Mouse (Mus musculus) olfactory bulb, adult 2 months (tissue): ENCODE measurements around the gene Tars2. TPM values are rescaled to one million over a fixed set of nuclear protein-coding genes. Genes with fewer than 3 reads are reported as not detected.

Experiments used
- H3K27ac ChIP-seq: fragments of 200-500 bp; 2 replicates; pipeline ENCODE4 v1.5.1; 2012; ENCODE audit warnings: low read depth, low read length; ENCODE audit not compliant: insufficient read depth
- H3K4me1 ChIP-seq: fragments of 200-500 bp; 2 replicates; pipeline ENCODE4 v1.6.1; 2012; ENCODE audit warnings: low read length; ENCODE audit not compliant: control insufficient read depth, insufficient read depth
- H3K4me3 ChIP-seq: fragments of 200-500 bp; 2 replicates; pipeline ENCODE4 v1.5.1; 2012; ENCODE audit warnings: mild to moderate bottlenecking, low read depth, low read length, moderate library complexity; ENCODE audit not compliant: insufficient read depth
- CTCF ChIP-seq: fragments of 200-500 bp; IDR thresholded peaks from 2 replicates; pipeline ENCODE4 v1.5.1; 2012; ENCODE audit warnings: low read depth, mild to moderate bottlenecking, low read length, moderate library complexity; ENCODE audit not compliant: insufficient read depth
- POLR2A ChIP-seq: fragments of 200-500 bp; IDR thresholded peaks from 2 replicates; pipeline ENCODE4 v1.6.1; 2012; ENCODE audit warnings: mild to moderate bottlenecking, low read depth, low read length, moderate library complexity; ENCODE audit not compliant: insufficient read depth
- WGBS: fragments of 180-500 bp; shearing (Covaris S2); methylation state at CpG from one replicate; pipeline ENCODE4 v1.1.7; 2018; 5-methylcytosine and 5-hydroxymethylcytosine counted together
- polyA plus RNA-seq: library from polyadenylated mRNA; stranded (reverse); fragments of >200 nt; gene quantifications from 2 replicates; pipeline ENCODE4 v1.2.4, GENCODE M21; 2012; ENCODE audit warnings: low replicate concordance; ENCODE audit not compliant: missing spikeins, insufficient read depth, insufficient read length

The Tars2 gene
- polyA plus RNA-seq, 1 experiment = not detected

DNA sequence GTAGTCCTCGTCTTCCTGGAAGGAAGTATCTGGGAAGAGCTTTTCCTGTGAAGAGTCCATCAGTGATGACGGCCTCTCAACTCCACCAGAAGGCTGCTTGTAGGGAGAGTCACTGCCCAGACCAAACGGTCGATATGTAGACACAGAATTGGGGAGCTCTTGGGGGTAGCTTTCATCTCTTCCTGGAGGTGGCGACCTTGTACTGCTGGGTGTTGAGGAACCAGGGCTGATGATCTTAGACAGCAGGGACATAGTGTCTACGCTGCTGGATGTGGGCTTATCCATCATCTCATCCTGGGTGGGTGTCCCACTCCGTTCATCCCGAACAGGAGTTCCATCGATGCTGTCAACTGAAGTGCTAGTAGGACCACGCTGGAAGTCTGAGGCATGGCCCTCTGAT lies 5.5 kb upstream of the Tars2 start:
- Histone ChIP-seq H3K27ac (no peak overlapping the region), H3K4me3 (no peak overlapping the region), H3K4me1 (no peaks in the 10 kb centered on the region)
- TF ChIP-seq POLR2A (no peak), CTCF (no peak)
- WGBS = 88% methylated on average over 10 of the region's 10 CpGs

DNA sequence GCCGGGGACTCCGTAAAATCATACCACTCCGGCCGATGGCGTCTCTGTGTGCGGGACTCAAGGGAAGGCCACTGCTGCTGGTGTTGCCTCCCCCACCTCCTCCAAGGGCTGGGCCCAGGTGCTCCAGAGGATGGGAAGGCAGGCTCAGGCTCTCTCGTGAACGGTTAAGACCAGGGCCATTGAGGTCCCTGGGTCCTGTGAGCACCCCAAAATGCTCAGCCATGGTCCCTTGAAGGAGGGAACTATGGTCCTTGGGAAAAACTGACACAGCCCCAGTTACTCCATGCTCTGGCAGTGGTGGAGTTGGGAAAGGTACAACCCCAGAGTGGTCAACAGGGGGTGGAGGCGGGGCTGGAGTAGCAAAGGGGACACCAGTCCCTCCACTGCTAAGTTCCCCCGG lies 3.8 kb upstream of the Tars2 start:
- TF ChIP-seq CTCF (no peak), POLR2A (no peak)
- Histone ChIP-seq H3K27ac (no peak overlapping the region), H3K4me1 (no peaks in the 10 kb centered on the region), H3K4me3 (no peak overlapping the region)
- WGBS = 77% methylated on average over 10 of the region's 10 CpGs

DNA sequence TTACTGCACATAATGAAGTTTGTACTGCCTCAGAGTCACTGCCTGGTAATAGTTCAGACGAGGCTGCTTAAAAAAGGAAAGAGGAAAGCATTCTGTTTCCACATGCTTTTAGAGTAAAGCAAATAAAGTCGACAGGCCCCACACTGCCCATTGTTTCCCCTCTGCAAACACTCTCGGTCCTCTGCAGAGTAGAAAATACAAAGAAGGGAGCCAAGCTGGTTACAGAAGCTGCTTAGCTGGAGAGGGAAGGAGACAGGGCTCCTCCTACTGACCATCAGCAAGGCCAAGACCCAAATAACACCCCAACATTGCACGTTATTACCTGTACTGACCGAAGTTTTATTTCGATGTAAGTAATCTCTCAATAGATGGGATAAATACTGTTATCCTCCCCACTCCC lies 3.0 kb upstream of the Tars2 start:
- Histone ChIP-seq H3K27ac (no peak overlapping the region), H3K4me3 (no peak overlapping the region), H3K4me1 (no peaks in the 10 kb centered on the region)
- TF ChIP-seq POLR2A (no peak), CTCF (no peak)
- WGBS = 41% methylated on average over 6 of the region's 6 CpGs

DNA sequence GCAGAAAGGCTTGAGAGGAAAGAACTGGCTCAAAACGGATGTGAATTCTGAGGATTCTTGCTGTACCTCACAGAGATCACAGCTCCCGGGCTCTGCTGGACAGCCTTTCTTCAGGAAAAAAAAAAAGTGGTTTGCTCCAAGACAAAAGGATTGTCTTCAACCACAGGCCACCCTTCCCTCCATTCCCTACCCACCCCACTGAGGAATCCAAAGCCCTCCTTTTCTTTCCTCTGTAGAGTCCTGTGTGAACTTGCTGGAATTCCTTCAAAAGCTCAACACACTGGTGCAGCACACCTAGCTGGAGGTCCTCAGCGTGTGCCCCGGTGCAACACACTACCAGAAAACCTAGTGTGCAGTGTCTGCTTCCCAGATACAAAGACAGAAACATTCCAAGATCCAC lies 1.8 kb upstream of the Tars2 start:
- Histone ChIP-seq H3K4me3 (no peak overlapping the region), H3K27ac (no peak overlapping the region), H3K4me1 (no peaks in the 10 kb centered on the region)
- 73% methylated on average over 4 of the region's 4 CpGs for WGBS
- no peak for TF ChIP-seq POLR2A
- no peak for TF ChIP-seq CTCF

DNA sequence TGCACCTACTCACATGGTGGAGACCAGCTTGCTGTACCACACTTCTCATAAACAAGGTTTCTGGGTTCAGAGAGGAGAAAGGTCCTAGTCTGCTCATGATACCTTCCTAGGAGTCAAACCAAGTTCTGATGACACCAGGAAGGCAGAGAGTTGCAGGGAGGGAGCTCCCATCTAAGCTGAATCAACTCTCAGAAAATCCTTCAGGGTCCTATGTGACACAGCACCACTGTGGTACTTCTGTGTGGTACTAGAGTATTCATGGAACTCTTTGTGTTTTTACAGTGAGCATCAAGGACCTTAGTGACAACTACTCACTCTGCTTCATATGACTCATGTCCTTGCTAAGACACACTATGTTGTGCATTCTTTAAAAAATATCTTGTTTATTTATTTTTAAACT lies 650 bp upstream of the Tars2 start:
- no peak overlapping the region for H3K4me3 ChIP-seq
- no peak overlapping the region for H3K27ac ChIP-seq
- TF ChIP-seq POLR2A = no peak
- H3K4me1 ChIP-seq = no peaks in the 10 kb centered on the region

DNA sequence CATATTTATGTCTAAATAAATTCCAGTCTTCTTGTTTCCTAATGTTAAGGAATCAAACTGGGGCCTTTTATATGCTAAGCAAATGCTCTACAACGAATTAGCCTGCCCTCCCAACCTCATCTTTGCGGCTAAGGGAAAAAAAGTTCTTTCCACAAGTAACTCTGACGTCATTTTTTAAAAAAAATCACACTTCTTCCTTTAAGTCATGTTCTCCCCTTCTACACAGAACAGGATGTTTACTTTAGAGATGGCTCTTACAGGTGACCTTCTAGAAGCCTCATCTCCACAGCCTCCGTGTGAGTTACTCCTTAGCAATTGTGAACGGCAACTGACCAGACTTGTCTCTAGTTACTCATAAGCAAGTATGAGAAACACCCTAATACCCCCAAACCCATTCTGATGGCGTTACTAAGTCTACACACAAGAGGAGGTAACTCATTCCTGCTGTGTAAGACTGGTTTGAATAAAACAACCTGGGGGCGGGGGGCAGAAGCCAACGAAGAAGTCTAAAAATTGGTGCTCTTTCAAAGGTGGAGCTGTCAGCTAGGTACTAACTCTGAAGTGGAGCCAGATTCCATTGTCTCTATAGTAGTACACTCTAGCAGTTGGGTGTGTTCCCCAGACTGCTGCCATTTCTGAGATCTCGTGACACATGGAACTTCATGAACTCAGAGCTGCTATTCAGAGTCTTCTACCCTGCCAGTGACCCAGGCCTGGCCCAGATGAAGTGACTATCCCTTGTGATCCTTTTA lies 1.4 kb downstream of the Tars2 start:
- WGBS = 47% methylated on average over 9 of the region's 9 CpGs
- no peak overlapping the region for H3K4me3 ChIP-seq
- TF ChIP-seq POLR2A = no peak
- H3K4me1 ChIP-seq = no peaks in the 10 kb centered on the region
- H3K27ac ChIP-seq = no peak overlapping the region

DNA sequence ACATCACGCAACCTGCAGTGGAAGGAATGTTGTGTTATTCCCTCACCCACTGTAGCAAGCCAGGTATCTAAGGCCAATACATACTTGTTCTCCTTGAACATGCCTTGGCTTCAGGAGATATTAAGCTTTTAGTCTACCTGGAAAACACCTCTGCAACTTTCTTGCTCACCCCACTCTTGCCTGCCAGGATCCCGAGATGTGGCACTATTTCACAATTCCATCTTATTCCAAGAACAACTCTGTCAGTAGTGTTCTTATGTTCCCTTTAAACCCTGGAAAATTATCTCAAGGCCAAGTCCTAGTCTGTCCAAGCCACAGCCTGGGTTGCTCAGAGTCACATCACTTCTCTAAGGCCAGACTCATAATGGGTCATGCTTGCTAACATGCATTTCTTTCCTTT lies 3.2 kb downstream of the Tars2 start:
- WGBS = 90% methylated on average over 2 of the region's 2 CpGs
- no peak overlapping the region for H3K27ac ChIP-seq
- no peak overlapping the region for H3K4me3 ChIP-seq
- TF ChIP-seq POLR2A = no peak
- no peaks in the 10 kb centered on the region for H3K4me1 ChIP-seq

DNA sequence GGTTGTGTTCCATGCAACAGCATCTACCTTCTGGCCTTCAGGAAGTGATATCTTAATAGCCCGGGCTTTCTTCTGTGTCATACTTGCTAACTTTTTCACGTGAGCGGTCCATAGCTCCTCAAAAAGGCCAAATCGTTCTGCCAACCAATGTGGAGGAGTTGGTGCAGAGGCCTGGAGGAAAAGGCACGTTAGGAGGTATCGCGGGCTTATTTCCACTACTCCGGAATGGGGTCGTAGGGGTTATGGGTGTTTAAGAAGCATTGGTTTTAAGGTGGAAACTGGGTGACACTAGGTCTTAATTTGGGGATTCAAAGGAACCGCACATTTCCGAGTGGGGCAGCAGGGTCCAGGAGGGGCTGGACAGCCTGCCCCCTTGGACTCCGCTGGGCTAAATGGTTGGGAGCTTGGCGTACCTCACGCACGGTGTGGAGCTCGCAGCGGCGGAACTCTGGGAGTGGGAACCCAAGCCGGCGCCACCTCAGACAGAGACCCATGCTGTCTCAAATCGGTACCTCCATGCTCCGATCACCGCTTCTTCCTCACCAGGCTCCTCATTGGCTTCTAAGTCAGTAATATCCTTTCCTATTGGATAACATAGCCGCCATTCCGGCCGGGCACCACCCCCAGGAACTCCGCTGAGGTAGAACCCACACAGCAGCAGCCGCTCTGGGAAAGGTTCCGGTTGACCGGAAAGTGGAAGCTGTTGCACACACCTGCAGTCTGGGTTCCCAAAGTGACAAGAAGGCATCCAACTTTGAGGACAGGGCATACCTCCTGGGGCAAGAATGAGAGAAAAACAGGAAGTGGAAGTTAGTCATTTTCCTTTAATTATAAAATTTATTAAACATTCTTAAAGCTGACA lies 5.4 kb downstream of the Tars2 start:
- under 1% methylated on average over 30 of the region's 30 CpGs for WGBS
- no peaks in the 10 kb centered on the region for H3K4me1 ChIP-seq
- TF ChIP-seq CTCF = no peak
- 0 out of 2 replicates have a peak, but pooled peaks have one; percentile 31 for TF ChIP-seq POLR2A
- no peak overlapping the region for H3K27ac ChIP-seq
- H3K4me3 ChIP-seq = peak overlapping the region; percentile 85

DNA sequence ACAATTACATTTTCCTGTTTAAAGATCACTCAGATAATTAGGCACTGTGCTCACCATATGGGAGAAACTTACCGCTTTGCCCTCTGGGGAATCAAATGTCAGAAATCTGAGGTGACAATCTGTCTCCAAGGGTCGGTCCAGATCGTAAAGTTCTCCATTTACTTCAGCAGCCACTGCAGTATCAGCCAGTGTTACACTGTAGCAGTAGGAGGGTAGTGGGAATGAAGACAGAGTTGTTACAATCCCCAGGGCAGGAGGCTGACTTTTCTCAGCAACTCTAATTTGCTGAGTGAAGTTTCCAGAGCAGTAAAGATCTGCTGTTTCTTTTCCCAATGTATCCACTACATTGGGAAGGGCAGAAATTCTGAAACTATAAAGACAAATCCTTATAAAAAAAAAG lies 7.1 kb downstream of the Tars2 start:
- 90% methylated on average over 3 of the region's 3 CpGs for WGBS
- Histone ChIP-seq H3K27ac (no peak overlapping the region), H3K4me1 (no peaks in the 10 kb centered on the region), H3K4me3 (no peak overlapping the region)
- TF ChIP-seq CTCF = no peak
- no peak for TF ChIP-seq POLR2A

DNA sequence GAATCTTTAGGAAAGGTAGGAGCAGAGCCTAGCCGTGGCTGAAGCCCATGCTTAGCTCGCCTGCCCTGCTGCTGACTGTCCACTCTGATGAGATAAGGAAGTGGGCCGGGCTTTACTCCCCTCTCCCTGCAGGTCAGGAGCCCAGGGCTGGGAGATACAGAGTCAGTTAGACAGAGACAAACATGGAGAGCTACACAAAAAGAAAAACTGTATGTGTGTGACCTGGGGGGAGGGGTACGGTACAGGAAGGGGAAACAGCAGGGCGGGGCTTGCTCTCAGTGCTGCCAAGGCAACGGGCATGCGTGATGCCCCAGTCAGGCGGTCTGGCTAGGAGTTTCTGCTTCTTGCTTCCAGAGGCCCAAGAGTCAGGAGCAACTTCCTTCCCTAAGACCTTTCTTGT lies 19.6 kb downstream of the Tars2 start:
- Histone ChIP-seq H3K4me3 (no peak overlapping the region), H3K27ac (no peak overlapping the region), H3K4me1 (peaks cover 15% of the 10 kb centered on the region)
- whole genome bisulfite sequencing = 82% methylated on average over 8 of the region's 8 CpGs
- TF ChIP-seq POLR2A = no peak
- TF ChIP-seq CTCF = no peak
